Mouse (Mus musculus): Measurements from ENCODE around the gene Slc25a38.

DNA sequence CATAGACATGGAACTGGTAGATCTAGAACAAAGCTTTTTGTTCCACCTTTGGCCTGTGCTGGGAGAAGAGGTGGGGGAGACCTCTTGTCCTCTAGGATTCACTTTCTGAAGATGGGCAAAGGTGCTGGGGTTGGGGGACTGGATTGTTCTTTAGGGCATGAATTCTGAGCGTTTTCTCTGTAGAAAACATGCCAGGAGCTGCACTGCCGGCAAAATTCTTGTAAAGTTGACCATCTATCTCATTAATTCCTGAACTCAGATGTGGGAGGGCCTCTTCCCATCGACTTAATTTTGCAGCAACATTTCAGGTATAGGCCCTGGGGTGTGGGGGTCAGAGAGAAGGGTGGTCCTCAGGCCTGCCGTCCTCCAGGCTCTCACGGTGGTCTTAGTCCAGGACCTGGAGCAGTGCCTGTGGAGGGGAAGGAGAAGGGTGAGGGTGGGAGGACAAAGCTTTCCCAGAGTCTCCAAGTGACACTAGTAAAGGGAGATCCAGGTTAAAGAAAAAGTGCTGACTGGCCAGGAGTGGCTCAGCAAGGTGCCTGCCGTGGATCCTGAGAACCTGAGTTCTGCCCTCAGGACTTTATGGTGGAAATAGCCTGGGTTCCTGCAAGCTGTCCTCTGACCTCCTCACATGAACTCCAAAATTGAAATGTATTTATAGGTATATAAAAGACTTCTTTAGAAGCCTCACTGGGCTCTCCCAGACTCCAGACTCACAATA lies 23.7 kb downstream of the Slc25a38 start:
- TF ChIP-seq CTCF (conservative IDR thresholded peaks at IDR 0.05; ENCODE audit: low read length) (no peak), NANOG (IDR thresholded peaks at IDR 0.05; ENCODE audit: borderline replicate concordance, low read length) (no peak)
